Mouse (Mus musculus) layer of hippocampus, adult 9-11 months (tissue): Measurements from ENCODE around the gene 1700001C02Rik.

ENCODE experiments used
- DNase-seq: peaks from one replicate; pipeline ENCODE4 v3.0.0; 2022

1700001C02Rik gene

GRCm38 (mm10) chr5:30465861-30466260, at the start of gene 1700001C02Rik:
Gene 1700001C02Rik, plus strand, starts transcription at chr5:30466047.
- no peak for DNase-seq

- no peak for DNase-seq
Observed at GRCm38 (mm10) chr5:30416665-30417064, 49.2 kb upstream of the 1700001C02Rik start.

GRCm38 (mm10) chr5:30423121-30423520, 42.7 kb upstream of the 1700001C02Rik start:
- DNase-seq: no peak

- no peak for DNase-seq
Observed at GRCm38 (mm10) chr5:30423572-30424244, 42.1 kb upstream of the 1700001C02Rik start.

GRCm38 (mm10) chr5:30427406-30427805, 38.4 kb upstream of the 1700001C02Rik start:
- DNase-seq: no peak

GRCm38 (mm10) chr5:30438931-30439330, 26.9 kb upstream of the 1700001C02Rik start:
- no peak for DNase-seq

- no peak for DNase-seq
Observed at GRCm38 (mm10) chr5:30440308-30440906, 25.4 kb upstream of the 1700001C02Rik start.

- DNase-seq: peak; percentile 12
Observed at GRCm38 (mm10) chr5:30442196-30442595, 23.7 kb upstream of the 1700001C02Rik start.

- no peak for DNase-seq
Observed at GRCm38 (mm10) chr5:30444327-30444895, 21.4 kb upstream of the 1700001C02Rik start.

- DNase-seq: peak; percentile 21
Observed at GRCm38 (mm10) chr5:30456056-30456455, 9.8 kb upstream of the 1700001C02Rik start.

GRCm38 (mm10) chr5:30460155-30460554, 5.7 kb upstream of the 1700001C02Rik start:
- DNase-seq: no peak

- peak; percentile 82 for DNase-seq
Observed at GRCm38 (mm10) chr5:30461821-30462220, 4.0 kb upstream of the 1700001C02Rik start, which contains the start of gene Otof. Gene Otof, minus strand, starts transcription at chr5:30461932.

GRCm38 (mm10) chr5:30466315-30466714, 468 bp downstream of the 1700001C02Rik start:
- DNase-seq: peak; percentile 19

GRCm38 (mm10) chr5:30470454-30470853, 4.6 kb downstream of the 1700001C02Rik start:
- no peak for DNase-seq

GRCm38 (mm10) chr5:30472148-30472547, 6.3 kb downstream of the 1700001C02Rik start:
- DNase-seq: no peak

GRCm38 (mm10) chr5:30476534-30476933, 10.7 kb downstream of the 1700001C02Rik start:
- no peak for DNase-seq

- DNase-seq: peak; percentile 59
Observed at GRCm38 (mm10) chr5:30482319-30482718, 16.5 kb downstream of the 1700001C02Rik start.

- no peak for DNase-seq
Observed at GRCm38 (mm10) chr5:30483533-30483932, 17.7 kb downstream of the 1700001C02Rik start.

GRCm38 (mm10) chr5:30484591-30484990, 18.7 kb downstream of the 1700001C02Rik start:
- DNase-seq: no peak

- no peak for DNase-seq
Observed at GRCm38 (mm10) chr5:30485136-30485535, 19.3 kb downstream of the 1700001C02Rik start.

GRCm38 (mm10) chr5:30490215-30490614, 24.4 kb downstream of the 1700001C02Rik start:
- DNase-seq: no peak

GRCm38 (mm10) chr5:30490845-30491244, 25.0 kb downstream of the 1700001C02Rik start:
- no peak for DNase-seq

- no peak for DNase-seq
Observed at GRCm38 (mm10) chr5:30493723-30494122, 27.9 kb downstream of the 1700001C02Rik start.

GRCm38 (mm10) chr5:30494606-30495005, 28.8 kb downstream of the 1700001C02Rik start:
- no peak for DNase-seq
